Mouse (Mus musculus) CD4-positive, CD25-positive, alpha-beta regulatory T cell, adult 2 months (primary cell): ENCODE measurements around the gene Serinc3.

Experiments
- DNase-seq: peaks from one replicate; pipeline ENCODE4 v3.0.0-alpha.2; 2012; ENCODE audit warnings: low read depth, low spot score

Serinc3 gene

GRCm38 (mm10) chr2:163595119-163595518 lies 49.8 kb downstream of the Serinc3 start:
- DNase-seq = no peak

GRCm38 (mm10) chr2:163593636-163594282 lies 51.2 kb downstream of the Serinc3 start:
- no peak for DNase-seq

- peak; percentile 52 for DNase-seq
Measured at GRCm38 (mm10) chr2:163592084-163592483, 52.8 kb downstream of the Serinc3 start.

GRCm38 (mm10) chr2:163590996-163591395 lies 53.9 kb downstream of the Serinc3 start:
- no peak for DNase-seq

GRCm38 (mm10) chr2:163590211-163590610 lies 54.7 kb downstream of the Serinc3 start:
- no peak for DNase-seq

GRCm38 (mm10) chr2:163587506-163587905 lies 57.4 kb downstream of the Serinc3 start:
- no peak for DNase-seq

GRCm38 (mm10) chr2:163586384-163587261 lies 58.3 kb downstream of the Serinc3 start:
- peak; percentile 78 for DNase-seq

GRCm38 (mm10) chr2:163584088-163584426 lies 60.9 kb downstream of the Serinc3 start:
- DNase-seq = no peak

GRCm38 (mm10) chr2:163583226-163584087 lies 61.5 kb downstream of the Serinc3 start:
- no peak for DNase-seq

- DNase-seq = no peak
Measured at GRCm38 (mm10) chr2:163580069-163580945, 64.6 kb downstream of the Serinc3 start.

- DNase-seq = no peak
Measured at GRCm38 (mm10) chr2:163577986-163578385, 66.9 kb downstream of the Serinc3 start.

GRCm38 (mm10) chr2:163575248-163575647 lies 69.7 kb downstream of the Serinc3 start:
- no peak for DNase-seq

- no peak for DNase-seq
Measured at GRCm38 (mm10) chr2:163574321-163574720, 70.6 kb downstream of the Serinc3 start.
